Mouse (Mus musculus) ES-Bruce4 (cell line): ENCODE data around the gene Plxna1.

ENCODE experiments used
- CTCF ChIP-seq: IDR thresholded peaks from one replicate; pipeline ENCODE4 v1.8.1; 2011; ENCODE audit warnings: low read depth, low read length
- EP300 ChIP-seq: IDR thresholded peaks from 2 replicates; pipeline ENCODE4 v1.6.1; 2011; ENCODE audit warnings: low read depth, low read length; ENCODE audit not compliant: insufficient read depth
- POLR2A ChIP-seq: IDR thresholded peaks from one replicate; pipeline ENCODE4 v1.8.1; 2011; ENCODE audit warnings: low read length; ENCODE audit not compliant: insufficient read depth

GRCm38 (mm10) chr6:89386956-89387355 lies 24.5 kb upstream of the Plxna1 start:
- TF ChIP-seq POLR2A (no peak), EP300 (no peak), CTCF (no peak)
